Mouse (Mus musculus) embryo, embryonic 11.5 days (tissue): ENCODE results near the gene Fam166b.

Source experiments
- DNase-seq: peaks from one replicate; pipeline ENCODE4 v3.0.0-alpha.2; 2012; ENCODE audit warnings: low read depth, low spot score

The Fam166b gene

DNA sequence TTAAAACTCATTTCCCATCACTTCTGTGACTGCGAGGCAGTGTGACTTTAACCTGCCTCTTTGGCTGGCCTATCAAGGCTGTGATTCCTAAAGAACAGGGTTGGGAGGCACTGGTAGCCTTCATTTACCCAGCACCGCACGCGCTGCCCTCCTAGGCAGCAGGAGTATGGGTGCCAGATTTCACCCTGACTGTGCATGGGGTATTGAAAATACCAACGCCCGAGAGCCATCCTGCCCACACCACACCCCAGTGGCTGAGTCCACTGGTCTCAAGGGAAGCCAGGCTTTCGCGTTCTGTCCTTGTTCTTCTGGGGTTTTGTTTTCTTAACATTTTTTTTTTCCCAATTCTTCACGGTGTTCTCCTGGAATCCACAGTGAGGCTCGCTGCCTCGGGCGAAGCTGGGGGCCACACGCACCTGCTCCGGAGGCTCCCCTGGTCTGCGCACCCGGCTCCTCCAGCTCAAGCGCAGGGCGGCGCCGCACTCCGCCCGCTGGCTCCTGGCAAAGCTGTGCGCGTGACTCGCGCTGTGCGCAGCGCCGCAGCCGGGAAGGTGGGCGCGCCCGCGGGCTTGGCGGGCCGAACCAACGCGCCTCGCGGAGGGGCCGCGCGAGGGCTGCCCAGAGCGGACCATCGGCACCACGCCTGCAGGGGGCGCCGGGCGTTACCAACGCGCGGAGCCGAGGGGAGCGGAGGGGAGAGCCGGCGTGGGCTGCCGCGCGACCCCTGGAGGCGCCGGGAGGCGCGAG, 47.4 kb downstream of the Fam166b start, which contains the start of gene Rusc2:
Gene Rusc2 (plus strand): TSS at position 572 of the 747 bp plus-strand sequence.
- DNase-seq, result peak; percentile 78

DNA sequence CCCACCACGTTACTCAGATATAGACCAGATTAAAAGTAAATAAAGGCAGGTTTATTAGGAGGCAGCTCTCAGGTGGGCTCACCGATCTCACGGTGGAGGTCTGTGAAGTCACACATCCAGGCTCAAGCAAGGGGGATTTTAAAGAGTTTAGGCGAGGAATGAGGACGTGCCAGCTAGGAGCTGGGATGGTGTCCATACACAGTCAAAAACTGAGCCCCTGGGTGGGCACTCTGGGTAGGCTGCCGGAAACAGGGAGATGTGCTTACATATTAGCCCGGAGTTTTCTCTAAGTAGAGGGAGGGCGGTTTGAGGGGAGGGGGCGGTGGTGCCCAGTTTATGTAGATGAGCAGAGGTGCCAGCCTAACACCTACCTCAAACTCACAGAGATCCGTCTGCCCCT, 48.0 kb downstream of the Fam166b start:
- DNase-seq, result no peak

DNA sequence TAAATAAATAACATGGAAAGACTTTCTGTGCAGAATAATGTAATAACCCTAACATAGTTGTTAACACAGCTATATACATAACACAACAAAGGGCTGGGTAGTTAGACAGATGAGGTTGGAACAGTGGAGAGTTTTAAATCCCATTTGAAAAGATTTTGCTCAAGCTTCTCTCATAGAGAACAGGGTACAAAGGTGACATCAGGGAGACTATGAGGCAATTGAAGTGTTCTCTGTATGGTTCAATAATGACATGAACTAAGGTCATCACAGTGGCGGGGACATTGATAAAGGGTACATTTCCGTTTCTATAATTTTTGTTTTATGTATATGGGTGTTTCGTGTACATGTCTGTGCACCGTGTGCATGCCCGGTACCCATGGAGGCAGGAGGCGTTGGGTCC, 49.3 kb downstream of the Fam166b start:
- no peak for DNase-seq
